Mouse (Mus musculus) liver, embryonic 16.5 days (tissue): ENCODE measurements at regions not wholly inside any gene's neighbourhood (a gene's known extent, or its start where the extent isn't known, plus 50 kb on each side); places are given as distances from the start of the nearest gene placed in this dataset.

Experiments
- ATAC-seq: fragments of 200-750 bp; cut with Nextera tagmentation; 2 replicates; pipeline ENCODE4 v1.8.0; 2017; ENCODE audit warnings: low read depth, mild to moderate bottlenecking, moderate number of reproducible peaks, moderate library complexity
- H3K27ac ChIP-seq: fragments of 300-500 bp; sonication (generic); 2 replicates; pipeline ENCODE4 v1.5.1; 2014; ENCODE audit warnings: mild to moderate bottlenecking, low read length
- H3K27me3 ChIP-seq: fragments of 300-500 bp; sonication (generic); 2 replicates; pipeline ENCODE4 v1.6.1; 2014; ENCODE audit warnings: low read depth, low read length, mixed read lengths; ENCODE audit not compliant: control insufficient read depth, insufficient read depth
- H3K36me3 ChIP-seq: fragments of 300-500 bp; sonication (generic); 2 replicates; pipeline ENCODE4 v1.6.1; 2014; ENCODE audit warnings: mild to moderate bottlenecking; ENCODE audit not compliant: control insufficient read depth, insufficient read depth
- H3K4me1 ChIP-seq: fragments of 300-500 bp; sonication (generic); 2 replicates; pipeline ENCODE4 v1.6.1; 2014; ENCODE audit warnings: low read depth, low read length, mixed read lengths; ENCODE audit not compliant: control insufficient read depth
- H3K4me2 ChIP-seq: fragments of 300-500 bp; sonication (generic); 2 replicates; pipeline ENCODE4 v1.6.1; 2014; ENCODE audit warnings: low read depth, low read length, mixed read lengths
- H3K4me3 ChIP-seq: fragments of 300-500 bp; sonication (generic); 2 replicates; pipeline ENCODE4 v1.5.1; 2014; ENCODE audit warnings: low read depth, mild to moderate bottlenecking, low read length
- H3K9ac ChIP-seq: fragments of 300-500 bp; sonication (generic); 2 replicates; pipeline ENCODE4 v1.6.1; 2014; ENCODE audit warnings: low read depth, low read length
- H3K9me3 ChIP-seq: fragments of 300-500 bp; sonication (generic); replicated peaks from 2 replicates; pipeline ENCODE4 v1.6.1; 2016; ENCODE audit warnings: low read length; ENCODE audit not compliant: control insufficient read depth
- WGBS: fragments of 180-500 bp; shearing (Covaris S2); extraction: QIAGEN DNeasy Blood & Tissue Kit; methylation state at CpG from one replicate; pipeline ENCODE4 v1.1.7; 2014; ENCODE audit not compliant: insufficient replicate concordance; 5-methylcytosine and 5-hydroxymethylcytosine counted together

GRCm38 (mm10) chr15:27033261-27033660 lies 137.9 kb upstream of the Fbxl7 start:
- no peak for ATAC-seq
- Histone ChIP-seq H3K27ac (no peak overlapping the region), H3K36me3 (no peaks in the 10 kb centered on the region), H3K9ac (no peak overlapping the region), H3K4me3 (no peak overlapping the region), H3K27me3 (no peaks in the 10 kb centered on the region), H3K4me2 (no peak overlapping the region), H3K4me1 (no peaks in the 10 kb centered on the region), H3K9me3 (no peaks in the 10 kb centered on the region)
- WGBS = 61% methylated on average over 2 of the region's 2 CpGs

GRCm38 (mm10) chr15:27043788-27044187 lies 148.4 kb upstream of the Fbxl7 start:
- ATAC-seq = no peak
- H3K4me2 ChIP-seq = no peak overlapping the region

DNA sequence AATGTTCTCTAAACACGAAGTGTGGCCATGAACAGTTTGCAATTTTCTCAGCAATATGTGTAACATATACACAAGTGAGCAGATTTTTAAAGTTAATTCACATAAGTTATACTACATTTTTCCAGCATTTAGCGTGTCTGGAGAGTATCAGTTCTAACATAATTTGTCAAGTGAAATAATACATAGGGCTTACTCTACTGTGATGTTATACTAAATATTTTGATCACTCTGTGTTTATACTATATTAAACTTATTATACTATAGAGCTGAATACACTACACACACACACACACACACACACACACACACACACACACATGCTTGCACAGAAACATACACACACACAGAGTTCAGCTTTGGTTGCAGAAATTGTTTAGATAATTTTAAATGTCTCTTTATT lies 155.3 kb upstream of the Fbxl7 start:
- Histone ChIP-seq H3K4me3 (no peak overlapping the region), H3K4me2 (no peak overlapping the region), H3K9me3 (no peaks in the 10 kb centered on the region), H3K9ac (no peak overlapping the region), H3K27ac (no peak overlapping the region), H3K36me3 (no peaks in the 10 kb centered on the region), H3K27me3 (no peaks in the 10 kb centered on the region), H3K4me1 (no peaks in the 10 kb centered on the region)
- no peak for ATAC-seq
- 47% methylated on average over 2 of the region's 2 CpGs for WGBS

More at GRCm38 (mm10) chr15:27043788-27044187, 148.4 kb upstream of the Fbxl7 start:
- Histone ChIP-seq H3K27ac (no peak overlapping the region), H3K4me1 (no peaks in the 10 kb centered on the region), H3K9ac (no peak overlapping the region), H3K27me3 (no peaks in the 10 kb centered on the region), H3K36me3 (no peaks in the 10 kb centered on the region), H3K9me3 (no peaks in the 10 kb centered on the region), H3K4me3 (no peak overlapping the region)
- 50% methylated on average over 4 of the region's 4 CpGs for WGBS

DNA sequence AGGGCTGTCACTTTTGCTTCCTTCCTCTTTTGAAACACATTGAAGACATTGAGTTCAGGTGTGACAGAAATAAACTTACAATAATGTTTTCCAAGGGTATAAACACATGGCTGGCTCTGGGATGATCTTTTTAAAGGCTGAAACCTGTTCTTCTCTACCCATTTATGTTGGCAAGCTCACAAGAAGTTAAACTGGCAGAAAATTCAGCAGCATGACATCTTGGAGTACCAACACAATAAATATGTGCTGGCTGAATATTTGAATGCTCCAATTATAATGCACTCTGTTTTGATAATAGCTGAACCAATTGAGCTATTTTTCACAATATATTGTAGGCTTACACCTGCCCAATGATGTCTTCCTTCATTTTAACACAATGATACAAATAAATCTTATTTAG lies 168.1 kb upstream of the Fbxl7 start:
- Histone ChIP-seq H3K9ac (no peak overlapping the region), H3K9me3 (no peaks in the 10 kb centered on the region), H3K4me3 (no peak overlapping the region), H3K27me3 (no peaks in the 10 kb centered on the region), H3K36me3 (no peaks in the 10 kb centered on the region), H3K27ac (no peak overlapping the region), H3K4me1 (no peaks in the 10 kb centered on the region), H3K4me2 (no peak overlapping the region)
- no peak for ATAC-seq

DNA sequence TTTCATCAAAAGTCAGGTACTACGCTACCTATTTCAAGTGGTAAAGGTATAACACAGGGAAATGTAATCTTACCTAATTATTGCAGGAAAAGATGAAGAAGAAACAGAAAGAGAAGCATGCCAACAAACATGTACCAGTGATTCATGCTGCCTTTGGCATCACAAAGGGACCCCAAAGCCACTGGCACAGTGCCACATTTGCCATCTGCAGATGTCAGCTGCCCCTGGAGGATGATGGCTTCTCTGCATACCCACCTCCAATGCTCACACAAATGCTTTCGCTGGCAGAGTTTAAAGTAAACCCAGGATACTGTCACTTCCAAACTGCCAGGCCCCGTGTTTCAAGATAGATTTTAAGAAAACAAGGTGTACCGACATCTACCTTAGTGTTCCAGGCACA lies 168.6 kb upstream of the Fbxl7 start:
- ATAC-seq = no peak
- H3K36me3 ChIP-seq = no peaks in the 10 kb centered on the region
- no peak overlapping the region for H3K9ac ChIP-seq
- no peaks in the 10 kb centered on the region for H3K4me1 ChIP-seq
- no peak overlapping the region for H3K27ac ChIP-seq
- WGBS = 58% methylated on average over 4 of the region's 4 CpGs
- H3K4me2 ChIP-seq = no peak overlapping the region
- H3K27me3 ChIP-seq = no peaks in the 10 kb centered on the region
- H3K9me3 ChIP-seq = no peaks in the 10 kb centered on the region
- H3K4me3 ChIP-seq = no peak overlapping the region

GRCm38 (mm10) chr15:27067691-27068090 lies 172.3 kb upstream of the Fbxl7 start:
- H3K27ac ChIP-seq = no peak overlapping the region
- no peaks in the 10 kb centered on the region for H3K4me1 ChIP-seq
- 37% methylated on average over 1 of the region's 1 CpGs for WGBS
- H3K4me2 ChIP-seq = no peak overlapping the region
- no peak for ATAC-seq
- no peaks in the 10 kb centered on the region for H3K36me3 ChIP-seq
- H3K9me3 ChIP-seq = no peaks in the 10 kb centered on the region
- no peak overlapping the region for H3K9ac ChIP-seq
- H3K4me3 ChIP-seq = no peak overlapping the region
- no peaks in the 10 kb centered on the region for H3K27me3 ChIP-seq

GRCm38 (mm10) chr15:27077926-27078325 lies 182.5 kb upstream of the Fbxl7 start:
- Histone ChIP-seq H3K4me3 (no peak overlapping the region), H3K27ac (no peak overlapping the region), H3K27me3 (no peaks in the 10 kb centered on the region), H3K36me3 (no peaks in the 10 kb centered on the region), H3K4me1 (no peaks in the 10 kb centered on the region), H3K9ac (no peak overlapping the region), H3K9me3 (no peaks in the 10 kb centered on the region), H3K4me2 (no peak overlapping the region)
- no peak for ATAC-seq
- 57% methylated on average over 4 of the region's 4 CpGs for WGBS

DNA sequence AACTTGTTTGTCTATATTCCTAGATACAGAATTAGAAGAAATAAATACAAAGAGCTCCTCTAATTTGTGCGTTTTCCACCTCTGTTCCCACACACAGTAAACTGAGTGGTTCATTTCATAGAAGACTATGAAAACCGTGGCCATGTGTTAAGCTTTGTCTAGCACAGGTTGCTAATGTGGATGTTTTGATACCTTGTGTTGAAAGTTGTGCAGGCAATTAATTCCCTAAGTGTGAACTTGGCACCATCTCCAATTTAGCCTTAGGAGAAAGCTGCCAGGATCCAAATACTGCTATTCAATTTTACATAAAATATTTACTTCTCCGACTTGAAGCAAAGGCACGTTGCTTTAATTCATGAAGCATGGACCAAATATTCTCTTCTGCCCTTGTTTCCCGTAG lies 187.4 kb upstream of the Fbxl7 start:
- Histone ChIP-seq H3K27ac (no peak overlapping the region), H3K4me2 (no peak overlapping the region), H3K9ac (no peak overlapping the region), H3K36me3 (no peaks in the 10 kb centered on the region), H3K4me3 (no peak overlapping the region), H3K27me3 (no peaks in the 10 kb centered on the region), H3K4me1 (no peaks in the 10 kb centered on the region), H3K9me3 (no peaks in the 10 kb centered on the region)
- ATAC-seq = no peak
- 61% methylated on average over 5 of the region's 5 CpGs for WGBS

DNA sequence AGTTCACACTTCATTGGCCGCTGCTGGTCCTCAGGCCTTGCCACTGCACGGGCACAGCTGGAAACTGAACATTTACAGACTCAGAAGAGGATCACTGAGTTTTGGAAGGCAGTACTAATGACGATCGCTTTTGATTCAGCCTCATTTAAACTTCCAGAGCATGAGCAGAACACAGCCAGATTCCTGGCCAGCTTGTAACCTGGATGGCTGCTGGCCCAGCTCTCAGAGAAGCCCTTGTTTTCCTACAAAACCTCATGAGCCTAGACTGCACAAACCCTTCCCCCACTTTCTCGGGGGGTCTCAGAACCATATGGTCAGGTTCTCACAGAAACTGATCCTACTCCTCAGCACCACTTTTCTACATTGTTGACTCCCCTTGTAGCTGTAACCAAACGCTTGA lies 188.2 kb upstream of the Fbxl7 start:
- Histone ChIP-seq H3K4me2 (no peak overlapping the region), H3K4me1 (no peaks in the 10 kb centered on the region), H3K27me3 (no peaks in the 10 kb centered on the region), H3K9ac (no peak overlapping the region), H3K36me3 (no peaks in the 10 kb centered on the region), H3K27ac (no peak overlapping the region), H3K9me3 (no peaks in the 10 kb centered on the region), H3K4me3 (no peak overlapping the region)
- no peak for ATAC-seq
- 51% methylated on average over 6 of the region's 6 CpGs for WGBS

- ATAC-seq = no peak
- H3K27ac ChIP-seq = no peak overlapping the region
Measured at GRCm38 (mm10) chr15:27089155-27089554, 193.8 kb upstream of the Fbxl7 start.

More at GRCm38 (mm10) chr15:27089155-27089554, 193.8 kb upstream of the Fbxl7 start:
- Histone ChIP-seq H3K9ac (no peak overlapping the region), H3K36me3 (no peaks in the 10 kb centered on the region), H3K27me3 (no peaks in the 10 kb centered on the region), H3K9me3 (no peaks in the 10 kb centered on the region), H3K4me1 (no peaks in the 10 kb centered on the region), H3K4me2 (no peak overlapping the region), H3K4me3 (no peak overlapping the region)
- 58% methylated on average over 6 of the region's 6 CpGs for WGBS
